Mouse (Mus musculus): ENCODE data around the gene Fgb. TPM values are rescaled to one million over a fixed set of nuclear protein-coding genes. Genes with fewer than 3 reads are reported as not detected.

Gene Fgb
- polyA plus RNA-seq, 1 experiment, result 0.24 TPM

- DNase-seq, result no peak
- 78% methylated on average over 8 of the region's 8 CpGs for WGBS
- no peak for TF ChIP-seq CTCF (IDR thresholded peaks at IDR 0.05; ENCODE audit: insufficient read depth, low read length)
- no peak for TF ChIP-seq POLR2A (IDR thresholded peaks at IDR 0.05; ENCODE audit: borderline replicate concordance, extremely low read depth, low read depth, low read length)
- Histone ChIP-seq H3K4me1 (ENCODE audit: control insufficient read depth, insufficient read depth, low read length) (no peaks in the 10 kb centered on the region), H3K4me3 (replicated peaks; ENCODE audit: extremely low read depth, low read depth, low read length) (no peak overlapping the region)
These were observed 15.9 kb downstream of the Fgb start for GRCm38 (mm10) chr3:83033801-83034200.

- no peak for DNase-seq
- 61% methylated on average over 13 of the region's 13 CpGs for WGBS
- no peak for TF ChIP-seq CTCF (IDR thresholded peaks at IDR 0.05; ENCODE audit: insufficient read depth, low read length)
- TF ChIP-seq POLR2A (IDR thresholded peaks at IDR 0.05; ENCODE audit: borderline replicate concordance, extremely low read depth, low read depth, low read length), result no peak
- Histone ChIP-seq H3K4me3 (replicated peaks; ENCODE audit: extremely low read depth, low read depth, low read length) (no peak overlapping the region), H3K4me1 (ENCODE audit: control insufficient read depth, insufficient read depth, low read length) (no peaks in the 10 kb centered on the region)
These were observed 16.8 kb downstream of the Fgb start for GRCm38 (mm10) chr3:83032746-83033308.

GRCm38 (mm10) chr3:83030331-83030730 lies 19.3 kb downstream of the Fgb start:
- 88% methylated on average over 4 of the region's 4 CpGs for WGBS
- TF ChIP-seq CTCF (IDR thresholded peaks at IDR 0.05; ENCODE audit: insufficient read depth, low read length) (no peak), POLR2A (IDR thresholded peaks at IDR 0.05; ENCODE audit: borderline replicate concordance, extremely low read depth, low read depth, low read length) (no peak)
- no peaks in the 10 kb centered on the region for H3K4me1 ChIP-seq (ENCODE audit: control insufficient read depth, insufficient read depth, low read length)
- H3K4me3 ChIP-seq (replicated peaks; ENCODE audit: extremely low read depth, low read depth, low read length), result no peak overlapping the region
- DNase-seq, result no peak

GRCm38 (mm10) chr3:83027546-83028251 lies 22.0 kb downstream of the Fgb start:
- DNase-seq, result no peak
- Histone ChIP-seq H3K4me1 (ENCODE audit: control insufficient read depth, insufficient read depth, low read length) (no peaks in the 10 kb centered on the region), H3K4me3 (replicated peaks; ENCODE audit: extremely low read depth, low read depth, low read length) (no peak overlapping the region)
- WGBS, result 89% methylated on average over 9 of the region's 9 CpGs
- TF ChIP-seq CTCF (IDR thresholded peaks at IDR 0.05; ENCODE audit: insufficient read depth, low read length), result no peak
- no peak for TF ChIP-seq POLR2A (IDR thresholded peaks at IDR 0.05; ENCODE audit: borderline replicate concordance, extremely low read depth, low read depth, low read length)

- no peak for DNase-seq
- no peak for TF ChIP-seq POLR2A (IDR thresholded peaks at IDR 0.05; ENCODE audit: borderline replicate concordance, extremely low read depth, low read depth, low read length)
- TF ChIP-seq CTCF (IDR thresholded peaks at IDR 0.05; ENCODE audit: insufficient read depth, low read length), result no peak
- no peak within 1 kb of the TSS for H3K4me3 ChIP-seq (replicated peaks; ENCODE audit: extremely low read depth, low read depth, low read length)
- no peaks in the 10 kb centered on the region for H3K4me1 ChIP-seq (ENCODE audit: control insufficient read depth, insufficient read depth, low read length)
- WGBS, result 67% methylated on average over 9 of the region's 9 CpGs
These were observed 24.0 kb downstream of the Fgb start, which contains the start of gene Fga for GRCm38 (mm10) chr3:83025475-83026301. Gene Fga, plus strand, starts transcription at chr3:83026076.

- WGBS, result 74% methylated on average over 6 of the region's 6 CpGs
- H3K4me1 ChIP-seq (ENCODE audit: control insufficient read depth, insufficient read depth, low read length), result no peaks in the 10 kb centered on the region
- no peak for DNase-seq
These were observed 24.6 kb downstream of the Fgb start for GRCm38 (mm10) chr3:83025036-83025435.

GRCm38 (mm10) chr3:83021176-83021575 lies 28.5 kb downstream of the Fgb start:
- DNase-seq, result no peak
- 73% methylated on average over 5 of the region's 5 CpGs for WGBS
- Histone ChIP-seq H3K4me1 (ENCODE audit: control insufficient read depth, insufficient read depth, low read length) (no peaks in the 10 kb centered on the region), H3K4me3 (replicated peaks; ENCODE audit: extremely low read depth, low read depth, low read length) (no peak overlapping the region)
- no peak for TF ChIP-seq POLR2A (IDR thresholded peaks at IDR 0.05; ENCODE audit: borderline replicate concordance, extremely low read depth, low read depth, low read length)
- no peak for TF ChIP-seq CTCF (IDR thresholded peaks at IDR 0.05; ENCODE audit: insufficient read depth, low read length)

More at GRCm38 (mm10) chr3:83025036-83025435, 24.6 kb downstream of the Fgb start:
- no peak for TF ChIP-seq CTCF (IDR thresholded peaks at IDR 0.05; ENCODE audit: insufficient read depth, low read length)
- no peak for TF ChIP-seq POLR2A (IDR thresholded peaks at IDR 0.05; ENCODE audit: borderline replicate concordance, extremely low read depth, low read depth, low read length)
- H3K4me3 ChIP-seq (replicated peaks; ENCODE audit: extremely low read depth, low read depth, low read length), result no peak overlapping the region

GRCm38 (mm10) chr3:83020387-83020786 lies 29.3 kb downstream of the Fgb start:
- 59% methylated on average over 2 of the region's 2 CpGs for WGBS
- no peaks in the 10 kb centered on the region for H3K4me1 ChIP-seq (ENCODE audit: control insufficient read depth, insufficient read depth, low read length)
- H3K4me3 ChIP-seq (replicated peaks; ENCODE audit: extremely low read depth, low read depth, low read length), result no peak overlapping the region
- no peak for DNase-seq
- no peak for TF ChIP-seq CTCF (IDR thresholded peaks at IDR 0.05; ENCODE audit: insufficient read depth, low read length)
- TF ChIP-seq POLR2A (IDR thresholded peaks at IDR 0.05; ENCODE audit: borderline replicate concordance, extremely low read depth, low read depth, low read length), result no peak

- WGBS, result 73% methylated on average over 1 of the region's 1 CpGs
- Histone ChIP-seq H3K4me3 (replicated peaks; ENCODE audit: extremely low read depth, low read depth, low read length) (no peak overlapping the region), H3K4me1 (ENCODE audit: control insufficient read depth, insufficient read depth, low read length) (no peaks in the 10 kb centered on the region)
- TF ChIP-seq CTCF (IDR thresholded peaks at IDR 0.05; ENCODE audit: insufficient read depth, low read length) (no peak), POLR2A (IDR thresholded peaks at IDR 0.05; ENCODE audit: borderline replicate concordance, extremely low read depth, low read depth, low read length) (no peak)
- no peak for DNase-seq
These were observed 33.4 kb downstream of the Fgb start for GRCm38 (mm10) chr3:83016236-83016635.

Measured in lung, adult 2 months (tissue).